Mouse (Mus musculus) granulocyte monocyte progenitor cell, adult 5-6 weeks (primary cell): ENCODE results near the gene Rock2. TPM values are rescaled to one million over a fixed set of nuclear protein-coding genes. Genes with fewer than 3 reads are reported as not detected.

ENCODE experiments used
- ATAC-seq: replicated peaks from 2 replicates; pipeline ENCODE4 v1.8.0; 2016; ENCODE audit warnings: mild to moderate bottlenecking, moderate TSS enrichment, inconsistent platforms; ENCODE audit not compliant: poor library complexity, severe bottlenecking
- total RNA-seq, 2 experiments: library from RNA; stranded (forward) in 1 of 2; stranded (reverse) in 1 of 2; fragments of 200-712, 200-1000 nt in 1 of 2; fragments of >200 nt in 1 of 2; fragmentation: Nextera tagmentation in 1 of 2; gene quantifications; 2 replicates each; pipeline ENCODE4 v1.2.3; 2014 to 2017

The Rock2 gene
- total RNA-seq, 2 experiments from 2014 or later, result 43.1 to 65.1 TPM

GRCm38 (mm10) chr12:16897225-16897624 is 2.5 kb downstream of the Rock2 start:
- ATAC-seq, result no peak

- no peak for ATAC-seq
These were observed 3.5 kb downstream of the Rock2 start for GRCm38 (mm10) chr12:16898221-16898620.

- ATAC-seq, result no peak
These were observed 4.1 kb downstream of the Rock2 start for GRCm38 (mm10) chr12:16898790-16899189.

- peak; percentile 50 for ATAC-seq
These were observed 6.0 kb downstream of the Rock2 start for GRCm38 (mm10) chr12:16900625-16901222.

- ATAC-seq, result peak; percentile 63
These were observed 9.4 kb downstream of the Rock2 start for GRCm38 (mm10) chr12:16903949-16904635.

GRCm38 (mm10) chr12:16907282-16907846 is 12.7 kb downstream of the Rock2 start:
- ATAC-seq, result no peak

- no peak for ATAC-seq
These were observed 13.4 kb downstream of the Rock2 start for GRCm38 (mm10) chr12:16907953-16908648.

GRCm38 (mm10) chr12:16911524-16911923 is 16.8 kb downstream of the Rock2 start:
- no peak for ATAC-seq

GRCm38 (mm10) chr12:16912600-16912999 is 17.9 kb downstream of the Rock2 start:
- ATAC-seq, result peak; percentile 98

- peak; percentile 68 for ATAC-seq
These were observed 25.6 kb downstream of the Rock2 start for GRCm38 (mm10) chr12:16920186-16920860.

GRCm38 (mm10) chr12:16927889-16928288 is 33.2 kb downstream of the Rock2 start:
- ATAC-seq, result no peak

GRCm38 (mm10) chr12:16934423-16934822 is 39.7 kb downstream of the Rock2 start:
- peak; percentile 79 for ATAC-seq

GRCm38 (mm10) chr12:16941976-16942375 is 47.3 kb downstream of the Rock2 start:
- no peak for ATAC-seq

- no peak for ATAC-seq
These were observed 53.5 kb downstream of the Rock2 start for GRCm38 (mm10) chr12:16948239-16948638.

GRCm38 (mm10) chr12:16958851-16959250 is 64.2 kb downstream of the Rock2 start:
- peak; percentile 37 for ATAC-seq

- no peak for ATAC-seq
These were observed 68.7 kb downstream of the Rock2 start for GRCm38 (mm10) chr12:16963354-16963753.

- no peak for ATAC-seq
These were observed 72.1 kb downstream of the Rock2 start for GRCm38 (mm10) chr12:16966811-16967210.

- no peak for ATAC-seq
These were observed 82.4 kb downstream of the Rock2 start for GRCm38 (mm10) chr12:16977120-16977519.

GRCm38 (mm10) chr12:16985778-16986177 is 91.1 kb downstream of the Rock2 start:
- no peak for ATAC-seq

- no peak for ATAC-seq
These were observed 96.7 kb downstream of the Rock2 start for GRCm38 (mm10) chr12:16991376-16991775.

GRCm38 (mm10) chr12:16992355-16992754 is 97.7 kb downstream of the Rock2 start:
- peak; percentile 68 for ATAC-seq
